Mouse (Mus musculus) liver, embryonic 11.5 days (tissue): ENCODE data around the gene Olfr1373. TPM values are rescaled to one million over a fixed set of nuclear protein-coding genes. Genes with fewer than 3 reads are reported as not detected.
"Not testable (repeated sequence)": the region's sequence is repeated elsewhere in the genome, so short reads cannot be mapped to it uniquely, and the experiment has no call there.

Experiments used
- ATAC-seq: fragments of 200-750 bp; cut with Nextera tagmentation; replicated peaks from 2 replicates; pipeline ENCODE4 v1.8.0; 2017; ENCODE audit warnings: moderate number of reproducible peaks, mild to moderate bottlenecking, moderate TSS enrichment, moderate library complexity; ENCODE audit not compliant: low FRiP score
- DNase-seq: peaks from one replicate; pipeline ENCODE4 v3.0.0-alpha.2; 2017; ENCODE audit warnings: low spot score
- H3K27ac ChIP-seq: fragments of 300-500 bp; sonication (generic); 2 replicates; pipeline ENCODE4 v1.5.1; 2014; ENCODE audit warnings: mild to moderate bottlenecking, low read depth, low read length, control low read depth
- H3K27me3 ChIP-seq: fragments of 300-500 bp; sonication (generic); replicated peaks from 2 replicates; pipeline ENCODE4 v1.6.1; 2014; ENCODE audit warnings: low read length, mixed read lengths; ENCODE audit not compliant: control insufficient read depth, insufficient read depth
- H3K36me3 ChIP-seq: fragments of 300-500 bp; sonication (generic); 2 replicates; pipeline ENCODE4 v1.6.1; 2014; ENCODE audit warnings: mild to moderate bottlenecking, low read length, moderate library complexity, mixed read lengths; ENCODE audit not compliant: control insufficient read depth, insufficient read depth
- H3K4me1 ChIP-seq: fragments of 300-500 bp; sonication (generic); replicated peaks from 2 replicates; pipeline ENCODE4 v1.6.1; 2014; ENCODE audit warnings: low read length, mixed read lengths; ENCODE audit not compliant: control insufficient read depth, insufficient read depth
- H3K4me2 ChIP-seq: fragments of 300-500 bp; sonication (generic); 2 replicates; pipeline ENCODE4 v1.6.1; 2014; ENCODE audit warnings: mild to moderate bottlenecking, control low read depth, moderate library complexity
- H3K4me3 ChIP-seq: fragments of 300-500 bp; sonication (generic); 2 replicates; pipeline ENCODE4 v1.5.1; 2014; ENCODE audit warnings: low read depth, low read length, control low read depth
- H3K9ac ChIP-seq: fragments of 300-500 bp; sonication (generic); 2 replicates; pipeline ENCODE4 v1.6.1; 2014; ENCODE audit warnings: low read depth, low read length, control low read depth
- H3K9me3 ChIP-seq: fragments of 300-500 bp; sonication (generic); 2 replicates; pipeline ENCODE4 v1.6.1; 2016; ENCODE audit warnings: low read length, inconsistent platforms, mixed read lengths; ENCODE audit not compliant: control insufficient read depth
- WGBS: fragments of 180-500 bp; shearing (Covaris S2); extraction: QIAGEN DNeasy Blood & Tissue Kit; methylation state at CpG from one replicate; pipeline ENCODE4 v1.1.7; 2014; 5-methylcytosine and 5-hydroxymethylcytosine counted together
- polyA plus RNA-seq: library from polyadenylated mRNA; unstranded; fragments of >200 nt; fragmentation: Nextera tagmentation; extraction: Ambion mirVana; gene quantifications from 2 replicates; pipeline ENCODE4 v1.2.1, GENCODE M21; 2014

Olfr1373 gene
- polyA plus RNA-seq, 1 experiment from 2014 or later: not detected

GRCm38 (mm10) chr11:52117156-52117555, 28.2 kb downstream of the Olfr1373 start:
- no peak overlapping the region for H3K4me2 ChIP-seq
- peaks cover 4% of the 10 kb centered on the region; the same call in 1 of the 2 replicates for H3K4me1 ChIP-seq
- H3K27ac ChIP-seq: no peak overlapping the region
- no peaks in the 10 kb centered on the region for H3K9me3 ChIP-seq
- H3K4me3 ChIP-seq: no peak overlapping the region
- ATAC-seq: no peak
- 91% methylated on average over 7 of the region's 7 CpGs for WGBS
- no peak overlapping the region for H3K9ac ChIP-seq
- no peaks in the 10 kb centered on the region for H3K27me3 ChIP-seq
- no peak for DNase-seq
- H3K36me3 ChIP-seq: peaks cover 61% of the 10 kb centered on the region

- H3K9ac ChIP-seq, H3K4me3 ChIP-seq, H3K27me3 ChIP-seq, H3K4me2 ChIP-seq, ATAC-seq, H3K9me3 ChIP-seq, DNase-seq, H3K4me1 ChIP-seq: not testable (repeated sequence)
- WGBS: 77% methylated on average over 6 of the region's 6 CpGs
- Histone ChIP-seq H3K36me3 (peaks cover 52% of the 10 kb centered on the region), H3K27ac (peak overlapping the region; percentile 39)
Observed at GRCm38 (mm10) chr11:52116117-52116516, 29.2 kb downstream of the Olfr1373 start.

- Histone ChIP-seq H3K36me3 (peaks cover 48% of the 10 kb centered on the region), H3K9ac (no peak overlapping the region), H3K4me1 (peaks cover 4% of the 10 kb centered on the region), H3K27ac (peak overlapping the region; percentile 39), H3K27me3 (no peaks in the 10 kb centered on the region), H3K4me2 (peak overlapping the region; percentile 21; the same call in 1 of the 2 replicates), H3K9me3 (no peaks in the 10 kb centered on the region), H3K4me3 (no peak overlapping the region)
- WGBS: 68% methylated on average over 3 of the region's 3 CpGs
- ATAC-seq: peak; percentile 85
- DNase-seq: no peak
Observed at GRCm38 (mm10) chr11:52115479-52115878, 29.8 kb downstream of the Olfr1373 start.

GRCm38 (mm10) chr11:52109421-52109820, 35.9 kb downstream of the Olfr1373 start:
- Histone ChIP-seq H3K9ac (no peak overlapping the region), H3K4me1 (peaks cover 2% of the 10 kb centered on the region), H3K36me3 (peaks cover 2% of the 10 kb centered on the region; the same call in 1 of the 2 replicates), H3K9me3 (no peaks in the 10 kb centered on the region), H3K4me3 (no peak overlapping the region), H3K27ac (no peak overlapping the region), H3K27me3 (no peaks in the 10 kb centered on the region), H3K4me2 (no peak overlapping the region)
- 85% methylated on average over 1 of the region's 1 CpGs for WGBS
- DNase-seq: no peak
- ATAC-seq: no peak

- WGBS: 84% methylated on average over 5 of the region's 5 CpGs
- ATAC-seq (no peak), DNase-seq (no peak)
- Histone ChIP-seq H3K4me1 (peaks cover 2% of the 10 kb centered on the region), H3K27me3 (no peaks in the 10 kb centered on the region), H3K4me3 (no peak overlapping the region), H3K9me3 (no peaks in the 10 kb centered on the region), H3K36me3 (peaks cover 2% of the 10 kb centered on the region; the same call in 1 of the 2 replicates), H3K4me2 (no peak overlapping the region), H3K9ac (no peak overlapping the region), H3K27ac (no peak overlapping the region)
Observed at GRCm38 (mm10) chr11:52108796-52109195, 36.5 kb downstream of the Olfr1373 start.

- 83% methylated on average over 1 of the region's 1 CpGs for WGBS
- H3K9ac ChIP-seq: no peak overlapping the region
- no peak overlapping the region for H3K4me2 ChIP-seq
- no peaks in the 10 kb centered on the region for H3K9me3 ChIP-seq
- no peak overlapping the region for H3K4me3 ChIP-seq
- no peaks in the 10 kb centered on the region for H3K36me3 ChIP-seq
- no peaks in the 10 kb centered on the region for H3K27me3 ChIP-seq
- peaks cover 12% of the 10 kb centered on the region for H3K4me1 ChIP-seq
- DNase-seq: no peak
- no peak for ATAC-seq
- no peak overlapping the region for H3K27ac ChIP-seq
Observed at GRCm38 (mm10) chr11:52106438-52106837, 38.9 kb downstream of the Olfr1373 start.

GRCm38 (mm10) chr11:52106037-52106436, 39.3 kb downstream of the Olfr1373 start:
- Histone ChIP-seq H3K9me3 (no peaks in the 10 kb centered on the region), H3K4me3 (no peak overlapping the region), H3K4me2 (no peak overlapping the region), H3K4me1 (peaks cover 16% of the 10 kb centered on the region), H3K36me3 (no peaks in the 10 kb centered on the region), H3K9ac (no peak overlapping the region), H3K27me3 (no peaks in the 10 kb centered on the region), H3K27ac (no peak overlapping the region)
- WGBS: 88% methylated on average over 2 of the region's 2 CpGs
- no peak for DNase-seq
- no peak for ATAC-seq

GRCm38 (mm10) chr11:52105503-52105902, 39.8 kb downstream of the Olfr1373 start:
- no peak overlapping the region for H3K4me2 ChIP-seq
- H3K9ac ChIP-seq: no peak overlapping the region
- H3K4me1 ChIP-seq: peaks cover 21% of the 10 kb centered on the region
- H3K9me3 ChIP-seq: no peaks in the 10 kb centered on the region
- H3K4me3 ChIP-seq: no peak overlapping the region
- DNase-seq (no peak), ATAC-seq (no peak)
- H3K27ac ChIP-seq: no peak overlapping the region
- H3K36me3 ChIP-seq: no peaks in the 10 kb centered on the region
- no peaks in the 10 kb centered on the region for H3K27me3 ChIP-seq

GRCm38 (mm10) chr11:52102977-52103376, 42.4 kb downstream of the Olfr1373 start:
- H3K4me1 ChIP-seq: peaks cover 28% of the 10 kb centered on the region
- H3K27ac ChIP-seq: no peak overlapping the region

More at GRCm38 (mm10) chr11:52102977-52103376, 42.4 kb downstream of the Olfr1373 start:
- ATAC-seq (no peak), DNase-seq (no peak)
- Histone ChIP-seq H3K9ac (no peak overlapping the region), H3K27me3 (no peaks in the 10 kb centered on the region), H3K36me3 (no peaks in the 10 kb centered on the region), H3K9me3 (no peaks in the 10 kb centered on the region), H3K4me2 (no peak overlapping the region), H3K4me3 (no peak overlapping the region)
- WGBS: 79% methylated on average over 4 of the region's 4 CpGs
